Mouse (Mus musculus) ovary, postnatal 14 days (tissue): Measurements from ENCODE around the gene Dnttip1.

ENCODE experiments used
- DNase-seq: peaks from one replicate; pipeline ENCODE4 v3.0.0; 2022; ENCODE audit warnings: low spot score

Gene Dnttip1

DNA sequence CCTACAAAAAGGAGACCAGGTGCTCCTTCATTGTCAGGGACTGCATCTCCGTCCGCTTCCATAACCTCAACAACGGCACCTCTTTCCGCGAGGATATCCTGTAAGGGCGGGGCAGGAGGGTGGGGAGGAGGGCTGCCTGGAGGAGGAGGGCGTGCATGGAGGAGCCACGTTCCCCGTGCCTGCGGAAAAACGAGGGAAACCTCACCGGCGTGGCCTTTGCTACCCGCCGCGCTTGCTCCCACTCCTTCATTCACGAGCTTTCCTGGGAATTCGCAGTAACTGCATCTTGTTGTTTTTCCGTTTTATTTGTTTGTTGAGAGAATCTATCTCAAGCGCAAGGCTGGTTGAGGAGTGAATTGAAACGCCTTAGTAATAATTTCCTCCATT, 59.5 kb downstream of the Dnttip1 start:
- no peak for DNase-seq

DNA sequence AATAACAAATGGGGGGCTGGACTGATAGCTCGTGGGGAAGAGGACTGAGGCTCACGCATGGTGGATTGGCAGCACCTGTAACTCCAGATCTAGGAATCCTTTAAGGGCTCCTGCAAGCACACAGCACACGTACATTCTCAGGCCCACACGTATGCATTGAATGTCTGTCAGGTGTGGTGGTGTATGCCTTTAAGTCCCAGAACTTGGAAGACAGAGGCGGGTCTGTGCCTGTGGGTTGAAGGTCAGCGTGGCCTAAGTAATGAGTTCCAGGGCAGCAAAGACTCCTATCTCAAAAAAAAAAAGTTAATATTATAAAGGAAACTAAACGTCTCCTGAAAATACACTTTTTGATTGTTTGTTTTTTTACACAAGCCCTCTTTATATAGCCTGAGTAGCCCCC, 60.8 kb downstream of the Dnttip1 start:
- no peak for DNase-seq

DNA sequence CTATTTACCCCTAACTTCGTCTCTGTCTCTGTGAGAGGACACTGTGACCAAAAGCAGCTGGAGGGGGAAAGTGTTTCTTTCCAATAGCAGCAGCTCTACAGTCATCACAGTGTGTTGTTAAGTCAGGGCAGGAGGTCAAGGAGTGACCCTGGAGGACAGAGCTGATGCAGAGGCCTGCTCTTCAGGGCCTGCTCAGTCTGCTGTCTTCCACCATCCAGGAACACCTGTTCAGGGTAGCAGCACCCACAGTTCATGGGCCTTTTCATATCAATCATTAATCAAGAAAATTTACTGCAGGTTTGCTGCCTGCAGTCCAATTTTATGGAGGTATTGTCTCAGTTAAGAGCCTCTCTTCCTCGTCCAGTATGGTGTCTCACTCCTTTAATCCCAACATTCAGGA, 67.8 kb downstream of the Dnttip1 start:
- DNase-seq: no peak

GRCm38 (mm10) chr2:164815348-164815747, 69.6 kb downstream of the Dnttip1 start:
- no peak for DNase-seq

GRCm38 (mm10) chr2:164815821-164816220, 70.0 kb downstream of the Dnttip1 start:
- DNase-seq: no peak

DNA sequence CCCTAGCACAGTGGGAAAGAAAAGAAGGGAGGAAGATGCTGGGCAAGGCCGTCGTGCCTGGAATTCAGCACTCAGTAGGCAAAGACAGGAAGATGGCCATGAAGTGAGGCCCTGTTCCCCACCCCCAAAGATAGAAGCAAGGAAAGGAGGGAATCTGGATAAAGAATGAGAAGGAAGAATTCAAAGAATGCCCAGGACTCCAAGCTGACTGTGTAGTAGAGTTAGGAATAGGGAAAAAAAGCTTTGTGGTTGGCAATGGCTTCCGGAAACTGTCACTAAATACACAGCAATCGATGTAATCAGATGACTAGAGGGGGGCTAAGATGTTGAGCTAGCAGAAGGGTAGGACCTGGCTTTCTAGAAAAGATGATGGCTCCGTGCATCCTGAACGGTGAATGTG, 71.4 kb downstream of the Dnttip1 start:
- DNase-seq: no peak

GRCm38 (mm10) chr2:164817703-164818102, 71.9 kb downstream of the Dnttip1 start:
- DNase-seq: no peak
